Mouse (Mus musculus): ENCODE measurements around the gene Abhd17c. TPM values are rescaled to one million over a fixed set of nuclear protein-coding genes. Genes with fewer than 3 reads are reported as not detected.

The Abhd17c gene
- total and polyA plus RNA-seq, 3 experiments, result 29.5 to 34.8 (median 32.7) TPM

DNA sequence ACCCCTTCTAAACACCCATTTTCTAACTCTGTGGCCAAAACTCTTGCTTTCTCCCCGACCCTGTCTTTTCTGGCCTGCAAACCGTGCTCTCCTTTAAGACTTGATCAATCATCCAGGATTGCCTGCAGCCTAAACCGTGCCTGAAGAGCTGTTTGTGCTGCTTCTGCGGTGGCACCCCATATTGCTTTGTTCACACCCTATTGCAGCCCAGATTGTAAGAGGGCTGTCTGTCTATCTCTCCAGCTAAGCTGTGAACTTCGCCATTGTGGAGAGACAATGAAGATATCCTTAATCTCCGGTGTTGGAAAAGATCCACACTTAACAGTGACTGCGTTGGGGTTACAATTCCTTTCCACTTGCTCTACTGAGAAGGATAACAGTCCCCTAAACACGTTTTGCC, 77.4 kb downstream of the Abhd17c start:
- no peak for DNase-seq
- 39% methylated on average over 8 of the region's 8 CpGs for WGBS

DNA sequence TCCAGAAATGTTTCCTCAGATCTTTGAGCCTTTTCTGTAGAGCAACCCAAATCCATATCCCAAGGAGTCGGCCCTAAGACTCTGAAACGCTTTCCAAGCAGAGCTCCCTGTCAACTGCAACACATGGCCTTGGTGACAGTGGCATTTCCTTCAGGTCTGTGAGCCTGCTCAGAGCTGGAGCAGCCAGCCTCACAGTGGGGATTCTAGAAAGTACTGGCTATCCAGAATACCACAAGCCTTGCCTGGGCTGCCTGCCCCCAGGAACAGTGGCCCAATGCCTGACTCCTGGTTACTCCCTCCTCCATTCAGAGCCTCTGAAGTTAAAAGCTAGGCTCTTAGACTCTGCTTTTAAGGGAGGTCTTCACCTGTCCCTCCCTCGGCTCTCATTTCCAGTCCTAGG, 77.8 kb downstream of the Abhd17c start:
- no peaks in the 10 kb centered on the region for H3K27me3 ChIP-seq (ENCODE audit: control insufficient read depth, insufficient read depth, low read length)
- WGBS, result 86% methylated on average over 3 of the region's 3 CpGs
- no peak overlapping the region for H3K9ac ChIP-seq (ENCODE audit: low read depth, low read length)
- intact Hi-C loops (cut with DNase I), result no loop called here
- H3K79me2 ChIP-seq (replicated peaks; ENCODE audit: control insufficient read depth, insufficient read depth, low read length), result no peaks in the 10 kb centered on the region
- H3K27ac ChIP-seq, result no peak overlapping the region
- no peaks in the 10 kb centered on the region for H3K36me3 ChIP-seq (ENCODE audit: control insufficient read depth, insufficient read depth, low read length)
- TF ChIP-seq EP300 (IDR thresholded peaks at IDR 0.05; ENCODE audit: insufficient read depth, low read depth, low read length) (no peak), CTCF (IDR thresholded peaks at IDR 0.05) (no peak), POLR2A (IDR thresholded peaks at IDR 0.05; ENCODE audit: insufficient read depth, low read depth, low read length) (no peak)
- DNase-seq, result no peak
- H3K4me3 ChIP-seq, result no peak overlapping the region
- no peaks in the 10 kb centered on the region for H3K4me1 ChIP-seq (ENCODE audit: control insufficient read depth, insufficient read depth, low read length)

More for the DNA sequence above, 77.4 kb downstream of the Abhd17c start:
- TF ChIP-seq POLR2A (IDR thresholded peaks at IDR 0.05; ENCODE audit: insufficient read depth, low read depth, low read length) (no peak), EP300 (IDR thresholded peaks at IDR 0.05; ENCODE audit: insufficient read depth, low read depth, low read length) (no peak), CTCF (IDR thresholded peaks at IDR 0.05) (no peak)
- no peaks in the 10 kb centered on the region for H3K79me2 ChIP-seq (replicated peaks; ENCODE audit: control insufficient read depth, insufficient read depth, low read length)
- no peak overlapping the region for H3K9ac ChIP-seq (ENCODE audit: low read depth, low read length)
- H3K27ac ChIP-seq, result no peak overlapping the region
- no peaks in the 10 kb centered on the region for H3K27me3 ChIP-seq (ENCODE audit: control insufficient read depth, insufficient read depth, low read length)
- H3K36me3 ChIP-seq (ENCODE audit: control insufficient read depth, insufficient read depth, low read length), result no peaks in the 10 kb centered on the region
- no peak overlapping the region for H3K4me3 ChIP-seq
- intact Hi-C loops (cut with DNase I), result no loop called here
- H3K4me1 ChIP-seq (ENCODE audit: control insufficient read depth, insufficient read depth, low read length), result no peaks in the 10 kb centered on the region

DNA sequence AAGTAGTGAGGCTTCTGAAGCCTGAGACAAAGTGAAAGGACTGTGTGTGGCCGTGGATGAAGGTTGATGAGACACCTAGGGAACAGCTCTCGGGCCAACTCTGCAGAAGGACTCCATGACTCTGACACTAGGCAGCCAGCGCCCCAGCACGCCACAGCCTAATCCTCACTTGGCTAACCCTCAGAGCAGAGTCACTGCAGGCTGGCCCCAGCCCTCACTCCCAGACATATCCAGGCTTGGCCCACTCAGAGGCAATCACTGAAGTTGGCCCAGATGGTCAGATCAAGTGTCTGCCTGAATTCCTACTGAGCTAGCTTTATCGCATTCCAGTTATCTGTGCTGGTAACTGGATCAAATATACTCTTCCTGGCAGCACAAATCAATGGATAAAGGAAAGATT, 82.8 kb downstream of the Abhd17c start:
- no peak for DNase-seq
- Histone ChIP-seq H3K4me1 (ENCODE audit: control insufficient read depth, insufficient read depth, low read length) (no peaks in the 10 kb centered on the region), H3K9ac (ENCODE audit: low read depth, low read length) (no peak overlapping the region)

DNA sequence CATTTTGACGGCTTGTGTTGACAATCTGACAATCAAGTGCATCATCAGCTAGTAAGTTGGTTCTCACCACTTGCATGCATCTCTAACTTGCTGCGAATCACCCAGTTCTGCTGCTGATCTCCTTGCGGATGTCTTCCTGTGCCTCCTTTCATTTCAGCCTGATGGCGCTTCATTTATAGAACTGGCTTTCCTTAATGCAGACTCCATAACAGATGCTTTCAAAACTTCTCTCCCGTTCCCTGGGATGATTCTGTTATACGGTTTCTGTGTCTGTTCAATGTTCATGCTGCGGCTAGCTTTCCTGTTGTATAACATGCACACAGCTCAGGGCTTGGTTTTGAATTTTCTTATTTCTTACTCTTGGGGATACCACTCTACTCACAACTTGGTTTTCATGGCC, 91.9 kb downstream of the Abhd17c start:
- no peak for DNase-seq
- H3K79me2 ChIP-seq (replicated peaks; ENCODE audit: control insufficient read depth, insufficient read depth, low read length), result no peaks in the 10 kb centered on the region
- no peak overlapping the region for H3K4me3 ChIP-seq
- H3K27ac ChIP-seq, result no peak overlapping the region
- no peaks in the 10 kb centered on the region for H3K4me1 ChIP-seq (ENCODE audit: control insufficient read depth, insufficient read depth, low read length)
- intact Hi-C loops (cut with DNase I), result no loop called here
- TF ChIP-seq POLR2A (IDR thresholded peaks at IDR 0.05; ENCODE audit: insufficient read depth, low read depth, low read length) (no peak), EP300 (IDR thresholded peaks at IDR 0.05; ENCODE audit: insufficient read depth, low read depth, low read length) (no peak), CTCF (IDR thresholded peaks at IDR 0.05) (no peak)
- no peak overlapping the region for H3K9ac ChIP-seq (ENCODE audit: low read depth, low read length)
- no peaks in the 10 kb centered on the region for H3K36me3 ChIP-seq (ENCODE audit: control insufficient read depth, insufficient read depth, low read length)
- no peaks in the 10 kb centered on the region for H3K27me3 ChIP-seq (ENCODE audit: control insufficient read depth, insufficient read depth, low read length)
- WGBS, result 92% methylated on average over 7 of the region's 7 CpGs

More for the DNA sequence above, 82.8 kb downstream of the Abhd17c start:
- Histone ChIP-seq H3K27ac (no peak overlapping the region), H3K36me3 (ENCODE audit: control insufficient read depth, insufficient read depth, low read length) (no peaks in the 10 kb centered on the region), H3K27me3 (ENCODE audit: control insufficient read depth, insufficient read depth, low read length) (no peaks in the 10 kb centered on the region), H3K4me3 (no peak overlapping the region), H3K79me2 (replicated peaks; ENCODE audit: control insufficient read depth, insufficient read depth, low read length) (no peaks in the 10 kb centered on the region)
- no peak for TF ChIP-seq CTCF (IDR thresholded peaks at IDR 0.05)
- no peak for TF ChIP-seq EP300 (IDR thresholded peaks at IDR 0.05; ENCODE audit: insufficient read depth, low read depth, low read length)
- no peak for TF ChIP-seq POLR2A (IDR thresholded peaks at IDR 0.05; ENCODE audit: insufficient read depth, low read depth, low read length)
- intact Hi-C loops (cut with DNase I), result no loop called here
- 74% methylated on average over 5 of the region's 5 CpGs for WGBS

Other genes starting within 250 kb of the Abhd17c start
- gene Cemip, start 65.4 kb downstream of the Abhd17c start, total RNA-seq (2021), result under 1 TPM in 1 of 2 experiments, not detected in 1; 0.14 TPM
- 0.12 TPM in 1 of 2 replicates, not detected in the other for gene Cemip, start 65.4 kb downstream of the Abhd17c start, polyA plus RNA-seq (2012; rRNA removed)